Mouse (Mus musculus) embryonic fibroblast, embryonic 13.5 days (primary cell): ENCODE measurements around the gene Six2.

ENCODE experiments used
- CTCF ChIP-seq: IDR thresholded peaks from 2 replicates; pipeline ENCODE4 v1.5.1; 2011; ENCODE audit warnings: mild to moderate bottlenecking, control low read depth, low read length, moderate library complexity, borderline replicate concordance; ENCODE audit not compliant: insufficient read depth
- POLR2A ChIP-seq: IDR thresholded peaks from 2 replicates; pipeline ENCODE4 v1.6.1; 2011; ENCODE audit warnings: low read depth, mild to moderate bottlenecking, control low read depth, low read length, moderate library complexity

GRCm38 (mm10) chr17:85712874-85713273 is 24.8 kb upstream of the Six2 start:
- no peak for TF ChIP-seq CTCF
- no peak for TF ChIP-seq POLR2A
